9 mouse cellular contexts compared by ENCODE assay signal in genomic region chr4:62559797-62560329, GRCm38 (mm10). TPM values are rescaled to one million over a fixed set of nuclear protein-coding genes. Genes with fewer than 3 reads are reported as not detected.
DNase-seq lines count a peak whose midpoint lies in the region; ATAC-seq and TF ChIP-seq lines count a peak whose summit lies in the region.
"Had no signal": no experiment of that assay in that cellular context is flagged by ENCODE, and none has a peak within 500 bp of the region (broad histone marks: within the 10 kb centered on the region; RNA-seq: fewer than 3 reads in every experiment).

Gene Rgs3 (plus strand): TSS chr4:62559847.

- H3K4me1 ChIP-seq in kidney, adult 2 months (ENCODE audit: control insufficient read depth, insufficient read depth, low read length): no peaks in the 10 kb centered on the region
- H3K4me1 ChIP-seq in neural tube, embryonic 13.5 days (replicated peaks): peaks cover 8% of the 10 kb centered on the region

- no peak for TF ChIP-seq POLR2A in kidney, adult 2 months (IDR thresholded peaks at IDR 0.05; ENCODE audit: low read depth, low read length)

- ATAC-seq in neural tube, embryonic 13.5 days (ENCODE audit: low read depth): no peak

- H3K4me3 ChIP-seq in kidney, adult 2 months (ENCODE audit: insufficient read depth, low read depth, low read length): no peak within 1 kb of the TSS
- H3K4me3 ChIP-seq in neural tube, embryonic 13.5 days: no peak within 1 kb of the TSS

- no peak within 1 kb of the TSS for H3K9ac ChIP-seq in neural tube, embryonic 13.5 days
- H3K9ac ChIP-seq: liver, embryonic 14.5 days had no signal

- TF ChIP-seq CTCF in kidney, adult 2 months (conservative IDR thresholded peaks at IDR 0.05; ENCODE audit: insufficient read depth, insufficient read length, low read depth, low read length): no peak

- DNase-seq in kidney, adult 2 months: no peak
- DNase-seq in kidney, adult 18-20 months: no peak
- DNase-seq in adrenal gland, adult 8-10 months: no peak
- DNase-seq in heart, adult 8-10 months (ENCODE audit: low spot score): no peak
- DNase-seq in layer of hippocampus, postnatal 10 days (ENCODE audit: low spot score in 2 of 2): no peak
- no peak for DNase-seq in right cerebral cortex, postnatal 4 days
- no peak for DNase-seq in right cerebral cortex, postnatal 10 days (ENCODE audit: low spot score in 2 of 2)

- H3K36me3 ChIP-seq in kidney, adult 2 months (ENCODE audit: control insufficient read depth, insufficient read depth, low read length): no peaks in the 10 kb centered on the region
- no peaks in the 10 kb centered on the region for H3K36me3 ChIP-seq in neural tube, embryonic 13.5 days

- H3K27me3 ChIP-seq in kidney, adult 2 months (replicated peaks; ENCODE audit: control insufficient read depth, insufficient read depth, low read length): no peaks in the 10 kb centered on the region
- H3K27me3 ChIP-seq in neural tube, embryonic 13.5 days: no peaks in the 10 kb centered on the region

- H3K4me2 ChIP-seq in neural tube, embryonic 13.5 days: no peak within 1 kb of the TSS

- no peaks in the 10 kb centered on the region for H3K9me3 ChIP-seq in neural tube, embryonic 13.5 days

- no peak within 1 kb of the TSS for H3K27ac ChIP-seq in kidney, adult 2 months (ENCODE audit: insufficient read depth, low read depth, low read length)
- H3K27ac ChIP-seq in neural tube, embryonic 13.5 days (replicated peaks): no peak within 1 kb of the TSS
- H3K27ac ChIP-seq: liver, embryonic 14.5 days had no signal

- 53% methylated on average over 6 of the region's 6 CpGs for WGBS in kidney, adult 2 months
- WGBS in neural tube, embryonic 13.5 days: 68% methylated on average over 6 of the region's 6 CpGs

RNA-seq across cellular contexts. Expression of gene Rgs3, which starts in this region (rescaled TPM):
- polyA plus RNA-seq in kidney, adult 2 months (2012; rRNA removed): 43.1 and 43.5 TPM in 2 replicates
- total RNA-seq in adrenal gland, adult 8-10 months (2022): 10 to 100 TPM; 30.0 to 44.5 (median 38.0) TPM
- 10 to 100 TPM; 25.6 to 34.3 (median 30.5) TPM for total RNA-seq in heart, adult 8-10 months (2022)
- total RNA-seq in layer of hippocampus, postnatal 10 days (2021): 10 to 100 TPM; 22.2 to 23.9 TPM
- polyA plus RNA-seq in neural tube, embryonic 13.5 days (2015; fragmentation: Nextera tagmentation; extraction: Ambion mirVana): 71.4 and 79.0 TPM in 2 replicates
